Mouse (Mus musculus) hindbrain, embryonic 13.5 days (tissue): ENCODE data around the gene Snw1. TPM values are rescaled to one million over a fixed set of nuclear protein-coding genes. Genes with fewer than 3 reads are reported as not detected.

Experiments
- ATAC-seq: fragments of 200-750 bp; cut with Nextera tagmentation; 2 replicates; pipeline ENCODE4 v1.8.0; 2017; ENCODE audit warnings: moderate TSS enrichment; ENCODE audit not compliant: low FRiP score
- H3K27ac ChIP-seq: fragments of 300-500 bp; sonication (generic); 2 replicates; pipeline ENCODE4 v1.5.1; 2015; ENCODE audit warnings: inconsistent platforms, mild to moderate bottlenecking, moderate library complexity
- H3K27me3 ChIP-seq: fragments of 300-500 bp; sonication (generic); 2 replicates; pipeline ENCODE4 v1.6.1; 2015; ENCODE audit warnings: mild to moderate bottlenecking, inconsistent platforms
- H3K36me3 ChIP-seq: fragments of 300-500 bp; sonication (generic); 2 replicates; pipeline ENCODE4 v1.6.1; 2015; ENCODE audit warnings: mild to moderate bottlenecking, inconsistent platforms
- H3K4me1 ChIP-seq: fragments of 300-500 bp; sonication (generic); replicated peaks from 2 replicates; pipeline ENCODE4 v1.6.1; 2015; ENCODE audit warnings: inconsistent platforms
- H3K4me2 ChIP-seq: fragments of 300-500 bp; sonication (generic); 2 replicates; pipeline ENCODE4 v1.6.1; 2015; ENCODE audit warnings: inconsistent platforms, mild to moderate bottlenecking, moderate library complexity
- H3K4me3 ChIP-seq: fragments of 300-500 bp; sonication (generic); 2 replicates; pipeline ENCODE4 v1.5.1; 2015; ENCODE audit warnings: mild to moderate bottlenecking, inconsistent platforms
- H3K9ac ChIP-seq: fragments of 300-500 bp; sonication (generic); 2 replicates; pipeline ENCODE4 v1.6.1; 2015; ENCODE audit warnings: mild to moderate bottlenecking, inconsistent platforms
- H3K9me3 ChIP-seq: fragments of 300-500 bp; sonication (generic); 2 replicates; pipeline ENCODE4 v1.6.1; 2016; ENCODE audit warnings: inconsistent platforms
- WGBS: fragments of 180-500 bp; shearing (Covaris S2); methylation state at CpG from one replicate; pipeline ENCODE4 v1.1.7; 2015; 5-methylcytosine and 5-hydroxymethylcytosine counted together
- polyA plus RNA-seq: library from polyadenylated mRNA; unstranded; fragments of >200 nt; fragmentation: Nextera tagmentation; extraction: Ambion mirVana; gene quantifications from 2 replicates; pipeline ENCODE4 v1.2.1, GENCODE M21; 2015

Snw1 gene
- polyA plus RNA-seq, 1 experiment from 2014 or later: 129 TPM

DNA sequence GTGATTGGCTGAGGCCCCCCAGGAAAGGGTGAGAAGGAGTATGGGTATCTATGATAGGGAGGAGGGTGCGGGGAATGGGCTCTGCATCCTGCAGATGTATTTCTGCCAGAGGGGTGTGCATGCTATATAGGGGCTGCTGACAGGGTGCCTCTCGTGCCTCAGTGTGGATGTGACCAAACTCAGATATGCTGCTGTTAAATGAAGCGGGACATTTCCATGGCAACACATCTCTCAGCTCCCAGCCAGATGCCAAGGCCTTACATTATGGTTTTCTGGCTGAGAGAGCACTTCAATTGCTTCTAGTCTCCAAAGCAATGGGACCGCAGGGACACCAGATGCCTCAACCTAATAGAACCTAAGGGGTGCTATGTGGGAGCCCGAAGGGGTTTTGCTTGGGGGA is 53.2 kb downstream of the Snw1 start:
- ATAC-seq: peak; percentile 91
- Histone ChIP-seq H3K27me3 (no peaks in the 10 kb centered on the region), H3K9me3 (no peaks in the 10 kb centered on the region), H3K4me1 (peaks cover 18% of the 10 kb centered on the region), H3K9ac (no peak overlapping the region), H3K4me3 (no peak overlapping the region), H3K4me2 (no peak overlapping the region; the same call in 1 of the 2 replicates), H3K36me3 (peaks cover 3% of the 10 kb centered on the region; the same call in 1 of the 2 replicates), H3K27ac (peak overlapping the region; percentile 91)
- WGBS: 21% methylated on average over 5 of the region's 5 CpGs

DNA sequence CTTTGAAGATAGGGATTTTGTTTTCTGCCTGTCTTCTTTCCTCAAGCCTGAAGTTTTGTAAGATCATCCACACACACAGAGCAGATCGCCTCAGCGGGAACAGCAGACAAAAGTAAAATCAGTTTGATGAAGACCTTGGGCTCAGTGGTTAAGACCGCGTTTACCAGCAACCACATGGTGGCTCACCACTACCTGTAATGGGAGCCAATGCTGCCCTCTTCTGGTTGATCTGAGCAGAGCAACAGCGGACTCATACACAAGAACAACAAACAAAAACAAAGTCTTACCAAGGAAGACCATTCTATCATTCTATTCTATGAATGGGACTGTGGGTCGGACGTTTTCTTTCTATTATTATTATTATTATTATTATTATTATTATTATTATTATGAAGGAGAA is 55.4 kb downstream of the Snw1 start:
- Histone ChIP-seq H3K9me3 (no peaks in the 10 kb centered on the region), H3K27me3 (no peaks in the 10 kb centered on the region), H3K4me2 (no peak overlapping the region), H3K36me3 (peaks cover 3% of the 10 kb centered on the region; the same call in 1 of the 2 replicates), H3K4me3 (no peak overlapping the region), H3K9ac (no peak overlapping the region), H3K4me1 (peaks cover 15% of the 10 kb centered on the region), H3K27ac (no peak overlapping the region)
- 42% methylated on average over 7 of the region's 7 CpGs for WGBS
- no peak for ATAC-seq

- H3K36me3 ChIP-seq: peaks cover 3% of the 10 kb centered on the region; the same call in 1 of the 2 replicates
These were observed 56.7 kb downstream of the Snw1 start for GRCm38 (mm10) chr12:87415358-87415757.

DNA sequence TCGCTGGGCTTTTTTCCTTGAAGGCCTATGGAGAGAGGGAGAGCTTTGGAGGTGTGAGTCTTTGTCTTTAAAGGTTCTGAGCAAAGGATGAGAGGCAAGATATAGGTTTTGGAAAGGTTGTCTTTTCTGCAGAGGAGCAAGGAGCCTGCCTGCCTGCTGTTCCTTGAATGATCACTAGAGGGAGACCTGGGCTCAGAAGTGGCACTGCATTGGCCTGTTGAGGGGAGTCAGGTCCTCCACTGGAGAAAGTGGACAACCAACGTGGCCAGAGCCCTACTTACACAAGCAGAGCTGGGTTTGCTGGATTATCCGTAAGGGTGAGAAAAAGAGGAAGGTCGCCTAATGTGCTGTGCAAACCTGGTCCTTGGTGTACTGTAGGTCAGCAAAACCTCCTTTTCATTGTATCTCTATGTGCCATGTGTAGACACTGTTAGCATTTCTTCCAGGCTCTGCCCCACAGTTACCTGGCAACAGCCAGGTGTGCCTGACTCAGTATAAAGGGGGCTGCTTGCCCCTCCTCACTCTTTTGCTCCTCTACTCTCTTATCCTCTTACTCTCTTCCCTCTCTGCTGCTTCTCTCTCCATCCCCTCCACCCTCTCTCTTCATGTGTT is 58.8 kb downstream of the Snw1 start:
- no peaks in the 10 kb centered on the region for H3K4me1 ChIP-seq
- peaks cover 3% of the 10 kb centered on the region; the same call in 1 of the 2 replicates for H3K36me3 ChIP-seq
- H3K9ac ChIP-seq: no peak overlapping the region
- H3K27ac ChIP-seq: no peak overlapping the region
- WGBS: 21% methylated on average over 4 of the region's 4 CpGs
- H3K4me2 ChIP-seq: no peak overlapping the region
- no peaks in the 10 kb centered on the region for H3K9me3 ChIP-seq
- peak; percentile 55; the same call in 1 of the 2 replicates for ATAC-seq
- no peak overlapping the region for H3K4me3 ChIP-seq
- H3K27me3 ChIP-seq: no peaks in the 10 kb centered on the region

More at GRCm38 (mm10) chr12:87415358-87415757, 56.7 kb downstream of the Snw1 start:
- WGBS: 86% methylated on average over 4 of the region's 4 CpGs
- no peak overlapping the region for H3K4me3 ChIP-seq
- H3K9ac ChIP-seq: no peak overlapping the region
- no peak overlapping the region for H3K27ac ChIP-seq
- H3K4me2 ChIP-seq: no peak overlapping the region
- H3K4me1 ChIP-seq: peaks cover 15% of the 10 kb centered on the region
- no peaks in the 10 kb centered on the region for H3K27me3 ChIP-seq
- no peak for ATAC-seq
- no peaks in the 10 kb centered on the region for H3K9me3 ChIP-seq

DNA sequence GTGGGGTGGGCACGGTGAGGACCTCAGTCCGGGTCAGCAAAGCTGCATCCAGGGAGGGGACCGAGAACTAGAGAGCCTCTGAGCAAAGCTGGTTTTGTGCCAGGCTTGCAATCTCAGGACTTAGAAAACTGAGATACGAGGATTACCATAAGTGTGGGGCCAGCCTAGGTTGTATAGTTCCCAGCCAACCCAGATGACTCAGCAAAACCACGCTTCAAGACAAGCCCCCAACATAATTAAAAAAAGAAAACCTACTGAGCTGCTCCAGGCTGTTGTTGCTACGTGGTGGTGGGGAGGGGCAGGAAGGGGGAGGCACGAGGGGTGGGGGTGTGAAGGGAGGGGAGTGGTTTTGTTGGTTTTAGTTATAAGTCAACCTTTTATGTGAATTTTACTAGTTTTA is 61.1 kb downstream of the Snw1 start:
- Histone ChIP-seq H3K4me1 (no peaks in the 10 kb centered on the region), H3K27me3 (no peaks in the 10 kb centered on the region), H3K27ac (no peak overlapping the region), H3K9me3 (no peaks in the 10 kb centered on the region), H3K36me3 (no peaks in the 10 kb centered on the region), H3K4me3 (no peak overlapping the region), H3K4me2 (no peak overlapping the region), H3K9ac (no peak overlapping the region)
- 66% methylated on average over 7 of the region's 7 CpGs for WGBS
- ATAC-seq: no peak

- no peaks in the 10 kb centered on the region for H3K4me1 ChIP-seq
- no peak overlapping the region for H3K27ac ChIP-seq
- H3K9ac ChIP-seq: no peak overlapping the region
- no peak overlapping the region for H3K4me2 ChIP-seq
- H3K4me3 ChIP-seq: no peak overlapping the region
- ATAC-seq: no peak
- no peaks in the 10 kb centered on the region for H3K36me3 ChIP-seq
- no peaks in the 10 kb centered on the region for H3K9me3 ChIP-seq
- WGBS: 83% methylated on average over 4 of the region's 4 CpGs
- no peaks in the 10 kb centered on the region for H3K27me3 ChIP-seq
These were observed 63.0 kb downstream of the Snw1 start for GRCm38 (mm10) chr12:87409123-87409522.

DNA sequence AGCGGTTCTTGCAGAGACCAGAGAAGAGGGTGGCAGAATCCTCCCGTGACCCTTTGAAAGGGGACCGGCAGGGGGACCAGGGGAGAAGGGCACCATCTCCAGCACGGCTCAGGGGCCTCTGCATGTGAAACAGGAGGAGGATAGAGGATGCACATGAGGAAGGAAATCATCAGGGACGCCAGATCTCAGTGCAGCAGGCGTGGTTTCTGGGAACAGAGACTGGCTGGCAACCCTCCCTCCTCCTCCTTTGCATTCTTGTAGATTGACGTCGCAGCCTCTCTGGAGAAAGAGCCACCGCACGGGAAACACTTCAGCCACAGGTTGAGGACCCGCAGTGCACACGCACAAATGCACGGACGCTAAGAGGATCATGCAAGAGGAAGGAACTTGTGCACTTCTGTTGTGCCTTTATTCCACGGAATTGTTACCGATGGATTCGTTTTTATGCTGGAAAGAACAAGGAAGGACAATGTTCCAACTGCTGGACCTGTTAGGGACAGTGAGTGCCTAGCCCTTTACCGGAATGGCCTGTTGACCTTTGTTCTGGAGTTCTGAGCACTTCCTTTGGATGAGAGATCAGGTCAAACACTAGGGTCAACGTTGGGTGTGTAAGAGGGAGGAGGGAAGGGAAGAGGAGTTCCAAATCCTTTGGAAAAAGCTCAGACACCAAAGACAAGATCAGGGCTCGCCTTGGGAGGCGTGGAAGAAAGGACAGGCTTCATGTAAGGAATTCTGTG is 64.0 kb downstream of the Snw1 start:
- Histone ChIP-seq H3K36me3 (no peaks in the 10 kb centered on the region), H3K27me3 (no peaks in the 10 kb centered on the region), H3K4me2 (no peak overlapping the region), H3K4me1 (no peaks in the 10 kb centered on the region), H3K9me3 (no peaks in the 10 kb centered on the region), H3K9ac (no peak overlapping the region), H3K27ac (no peak overlapping the region), H3K4me3 (no peak overlapping the region)
- 47% methylated on average over 21 of the region's 21 CpGs for WGBS
- no peak for ATAC-seq

GRCm38 (mm10) chr12:87405721-87406120 is 66.4 kb downstream of the Snw1 start:
- no peak overlapping the region for H3K27ac ChIP-seq
- no peaks in the 10 kb centered on the region for H3K4me1 ChIP-seq
- H3K4me3 ChIP-seq: no peak overlapping the region
- no peaks in the 10 kb centered on the region for H3K9me3 ChIP-seq
- no peak overlapping the region for H3K9ac ChIP-seq
- no peak overlapping the region for H3K4me2 ChIP-seq
- no peaks in the 10 kb centered on the region for H3K36me3 ChIP-seq
- 81% methylated on average over 3 of the region's 3 CpGs for WGBS
- no peaks in the 10 kb centered on the region for H3K27me3 ChIP-seq
- ATAC-seq: no peak

DNA sequence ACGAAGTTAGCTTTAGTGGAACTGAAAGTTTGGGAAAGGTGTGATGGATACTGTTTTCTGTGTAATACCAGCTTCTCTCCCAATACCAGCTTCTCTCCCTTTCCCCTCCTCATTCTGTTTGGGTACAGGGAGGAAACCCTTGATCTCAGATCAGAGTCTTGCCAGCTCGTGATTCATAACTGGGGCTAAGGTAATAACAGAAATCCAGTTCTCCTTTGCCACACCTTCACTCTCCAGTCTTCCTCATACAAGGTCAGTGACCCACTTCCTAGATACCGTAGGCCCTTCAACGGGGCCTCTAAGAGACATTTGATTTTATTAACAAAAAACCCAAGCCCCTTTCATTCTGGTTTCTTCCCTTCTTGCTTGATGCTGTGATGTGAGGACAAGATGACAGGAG is 66.9 kb downstream of the Snw1 start:
- Histone ChIP-seq H3K9me3 (no peaks in the 10 kb centered on the region), H3K4me1 (no peaks in the 10 kb centered on the region), H3K4me3 (no peak overlapping the region), H3K9ac (no peak overlapping the region), H3K36me3 (no peaks in the 10 kb centered on the region), H3K27me3 (no peaks in the 10 kb centered on the region), H3K27ac (no peak overlapping the region), H3K4me2 (no peak overlapping the region)
- no peak for ATAC-seq
- WGBS: 86% methylated on average over 4 of the region's 4 CpGs

- Histone ChIP-seq H3K4me2 (no peak overlapping the region), H3K27ac (no peak overlapping the region), H3K4me1 (no peaks in the 10 kb centered on the region), H3K36me3 (no peaks in the 10 kb centered on the region), H3K27me3 (no peaks in the 10 kb centered on the region), H3K9me3 (no peaks in the 10 kb centered on the region), H3K4me3 (no peak overlapping the region), H3K9ac (no peak overlapping the region)
- 59% methylated on average over 6 of the region's 6 CpGs for WGBS
- ATAC-seq: no peak
These were observed 70.2 kb downstream of the Snw1 start for GRCm38 (mm10) chr12:87401883-87402282.

GRCm38 (mm10) chr12:87399119-87399819 is 72.8 kb downstream of the Snw1 start:
- Histone ChIP-seq H3K9ac (no peak overlapping the region), H3K36me3 (no peaks in the 10 kb centered on the region), H3K9me3 (no peaks in the 10 kb centered on the region), H3K27me3 (no peaks in the 10 kb centered on the region), H3K27ac (no peak overlapping the region), H3K4me1 (no peaks in the 10 kb centered on the region), H3K4me2 (no peak overlapping the region), H3K4me3 (no peak overlapping the region)
- ATAC-seq: no peak
- WGBS: 92% methylated on average over 10 of the region's 10 CpGs
